Mouse (Mus musculus) CD4-positive, CD25-positive, alpha-beta regulatory T cell, adult 4 months (primary cell): ENCODE measurements around the gene Inip. TPM values are rescaled to one million over a fixed set of nuclear protein-coding genes. Genes with fewer than 3 reads are reported as not detected.

Experiments
- ATAC-seq: one replicate; pipeline ENCODE4 v1.8.0; 2017
- polyA plus RNA-seq, 2 experiments: library from polyadenylated mRNA; unstranded; fragments of 100-300 nt; shearing (Covaris generic); gene quantifications; one replicate each; pipeline ENCODE4 v1.2.1; 2017

Gene Inip
- polyA plus RNA-seq, 2 experiments from 2014 or later = 49.6 to 49.7 TPM

GRCm38 (mm10) chr4:59807521-59807920 lies 6.1 kb upstream of the Inip start:
- no peak for ATAC-seq

DNA sequence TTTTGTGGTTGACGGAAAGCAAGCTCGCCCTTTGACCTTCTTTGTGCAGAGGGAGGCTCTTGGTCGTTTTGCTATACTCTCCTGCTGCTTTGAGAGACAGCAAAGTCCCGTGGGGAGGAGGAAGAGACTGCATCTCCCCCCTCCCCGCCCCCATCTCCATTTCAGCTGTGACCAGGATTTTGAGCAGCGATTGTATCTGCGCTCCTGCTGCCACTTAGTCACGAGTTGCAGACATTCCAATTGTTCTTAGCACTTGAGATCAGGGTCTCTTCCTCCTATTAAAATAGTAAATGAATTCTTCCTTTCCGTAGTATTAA lies 5.4 kb upstream of the Inip start:
- ATAC-seq = no peak

DNA sequence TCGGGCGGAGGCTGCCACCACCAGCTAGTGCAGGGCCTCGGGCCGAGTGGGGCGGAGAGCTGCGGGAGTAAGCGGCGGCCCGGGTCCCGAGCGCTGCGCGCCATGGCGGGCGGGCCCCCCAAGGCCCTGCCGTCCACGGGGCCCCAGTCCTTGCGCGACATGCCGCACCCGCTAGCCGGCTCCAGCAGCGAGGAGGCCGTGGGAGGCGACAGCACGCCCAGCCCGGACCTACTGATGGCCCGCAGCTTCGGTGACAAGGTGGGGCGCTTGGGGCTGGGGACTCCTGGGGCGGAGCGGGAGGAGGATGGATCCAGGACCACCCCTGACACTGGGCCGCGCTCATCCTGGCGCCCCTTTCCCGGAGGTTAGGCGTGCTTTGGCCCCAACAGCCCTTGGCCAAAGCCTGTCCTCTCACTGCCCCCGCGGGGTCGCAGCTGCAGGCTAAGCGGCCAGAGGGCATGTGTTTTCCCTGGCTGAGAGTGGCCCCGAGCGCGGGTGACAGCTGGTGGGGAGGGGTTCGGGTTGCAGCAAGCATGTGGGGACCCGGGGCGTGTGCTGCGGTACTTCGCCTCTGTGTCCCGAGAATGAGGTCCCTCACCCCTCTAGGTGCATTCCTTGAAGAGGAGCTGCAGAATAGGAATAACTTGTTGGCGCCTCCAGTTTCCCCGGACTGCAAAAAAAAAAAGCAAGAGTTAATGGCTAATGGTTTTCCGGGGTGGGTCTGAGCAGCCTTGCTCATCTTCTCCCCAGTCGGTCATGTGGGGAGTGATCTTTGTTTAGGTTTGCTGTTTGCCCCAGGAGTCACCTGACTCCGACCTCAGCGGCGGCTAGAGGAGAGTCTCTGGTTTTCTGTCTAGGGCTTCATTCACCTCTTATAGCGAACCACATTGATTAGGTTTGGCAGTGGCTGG lies 4.8 kb upstream of the Inip start:
- peak; percentile 44 for ATAC-seq

DNA sequence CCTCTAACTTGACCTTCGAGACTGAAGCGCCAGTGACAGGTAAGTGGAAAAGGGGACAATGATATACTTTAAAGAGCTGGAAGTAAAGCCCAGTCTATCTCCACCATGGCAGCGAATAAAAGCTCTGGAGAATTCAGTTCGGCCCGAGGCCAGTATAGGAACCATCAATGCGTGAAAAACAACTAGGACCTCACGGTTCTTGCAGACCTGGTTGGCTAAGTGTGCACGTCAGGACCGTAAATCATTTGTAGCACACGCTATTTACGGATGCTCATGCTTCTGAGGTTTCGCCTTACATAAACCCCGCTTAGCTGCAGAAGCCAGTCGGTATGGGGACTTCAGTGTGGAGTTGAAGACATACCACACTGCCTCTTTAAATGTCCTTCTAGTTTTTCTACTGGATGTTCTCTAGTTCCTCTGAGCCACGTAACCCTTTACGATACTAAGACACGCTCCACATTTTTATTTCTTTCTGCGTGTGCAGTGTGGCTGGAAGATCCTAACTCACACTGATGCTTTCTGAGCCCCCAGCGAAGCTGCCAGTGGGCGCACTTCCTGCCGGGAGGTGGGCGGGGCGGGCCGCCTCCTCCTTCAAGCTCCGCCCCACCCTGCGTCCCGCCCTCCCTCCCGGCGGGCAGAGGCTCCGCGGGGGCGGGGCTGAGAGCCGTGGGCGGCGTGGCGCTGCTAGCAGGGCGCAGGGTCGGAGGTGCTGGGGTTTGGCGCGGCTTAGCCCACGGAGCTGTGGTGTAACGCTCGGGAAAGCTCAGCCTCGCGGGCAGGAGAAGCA lies 4.0 kb upstream of the Inip start, which contains the start of gene Snx30:
TSS of gene Snx30 (plus strand) at position 660 of the 787 bp plus-strand sequence.
- peak; percentile 75 for ATAC-seq

DNA sequence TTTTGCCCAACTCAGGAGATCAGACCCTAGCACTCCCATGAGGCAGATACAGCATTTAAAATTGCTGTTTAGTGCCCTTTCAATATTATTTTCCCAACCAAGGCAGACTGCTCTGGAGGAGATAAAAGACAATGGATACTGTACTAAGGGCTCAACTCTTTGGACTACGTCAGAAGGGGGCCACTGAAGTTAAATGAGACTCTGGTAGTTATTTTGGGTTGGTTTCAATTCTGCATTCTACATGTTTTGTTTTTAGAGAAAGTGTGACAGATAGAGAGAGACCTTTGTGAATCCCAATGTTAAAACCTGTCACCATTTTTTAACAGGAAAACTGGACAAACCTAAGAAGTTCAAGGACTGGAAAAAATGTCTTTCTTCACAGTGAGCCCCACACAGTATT lies 3.4 kb upstream of the Inip start:
- no peak for ATAC-seq

GRCm38 (mm10) chr4:59803358-59803757 lies 2.0 kb upstream of the Inip start:
- peak; percentile 24 for ATAC-seq

DNA sequence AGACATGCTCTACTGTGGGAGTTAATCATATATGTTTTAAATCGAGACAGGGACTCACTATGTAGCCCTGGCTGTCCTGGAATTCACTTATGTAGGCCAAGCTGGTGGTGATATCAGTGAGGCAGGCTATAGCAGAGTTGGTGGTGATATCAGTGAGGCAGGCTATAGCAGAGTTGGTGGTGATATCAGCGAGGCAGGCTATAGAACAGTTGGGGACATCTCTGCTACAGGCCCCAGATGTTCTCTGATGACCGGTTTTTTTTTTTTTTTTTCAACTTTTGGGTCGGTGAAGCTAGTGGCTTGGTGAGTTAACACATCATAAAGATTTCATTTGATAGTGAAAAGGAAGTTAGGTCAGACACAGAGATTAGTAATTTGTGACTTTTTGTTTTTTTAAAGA lies 1.4 kb upstream of the Inip start:
- ATAC-seq = no peak

- no peak for ATAC-seq
These were observed 718 bp upstream of the Inip start for GRCm38 (mm10) chr4:59802107-59802506.

DNA sequence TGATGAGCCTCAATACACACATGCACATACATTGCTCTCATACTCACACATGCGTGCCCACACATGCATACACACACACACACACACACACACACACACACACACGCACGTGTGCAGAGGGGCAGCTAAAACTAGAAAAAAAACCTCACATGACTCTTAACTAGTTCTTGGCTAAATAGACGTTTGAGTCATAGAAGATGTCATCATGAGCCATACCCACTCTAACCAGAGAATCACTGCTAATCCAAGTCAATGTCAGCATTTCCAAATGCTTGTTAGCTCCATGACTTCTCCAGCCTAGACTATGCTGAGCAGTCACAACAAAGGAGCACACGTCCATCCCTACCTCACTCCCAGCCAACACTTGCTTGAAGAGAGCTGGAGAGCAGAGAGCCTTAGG lies 1.2 kb downstream of the Inip start:
- no peak for ATAC-seq

GRCm38 (mm10) chr4:59795788-59796455 lies 5.5 kb downstream of the Inip start:
- no peak for ATAC-seq

- no peak for ATAC-seq
These were observed 7.3 kb downstream of the Inip start for GRCm38 (mm10) chr4:59794116-59794515.

DNA sequence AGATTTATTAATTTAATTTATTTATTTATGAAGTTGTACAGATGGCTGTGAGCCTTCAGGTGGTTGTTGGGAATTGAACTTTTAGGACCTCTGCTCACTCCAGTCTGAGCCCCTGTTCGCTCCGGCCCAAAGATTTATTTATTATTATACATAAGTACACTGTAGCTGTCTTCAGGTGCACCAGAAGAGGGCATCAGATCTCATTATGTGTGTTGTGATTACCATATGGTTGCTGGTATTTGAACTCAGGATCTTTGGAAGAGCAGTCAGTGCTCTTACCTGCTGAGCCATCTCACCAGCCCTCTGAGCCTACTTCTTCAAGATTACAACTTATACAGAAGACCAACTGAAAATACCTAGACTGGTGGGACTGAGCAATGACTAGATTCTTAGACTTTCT lies 7.8 kb downstream of the Inip start:
- peak; percentile 43 for ATAC-seq

- no peak for ATAC-seq
These were observed 12.4 kb downstream of the Inip start for GRCm38 (mm10) chr4:59789015-59789414.

- ATAC-seq = no peak
These were observed 14.3 kb downstream of the Inip start for GRCm38 (mm10) chr4:59787126-59787525.

DNA sequence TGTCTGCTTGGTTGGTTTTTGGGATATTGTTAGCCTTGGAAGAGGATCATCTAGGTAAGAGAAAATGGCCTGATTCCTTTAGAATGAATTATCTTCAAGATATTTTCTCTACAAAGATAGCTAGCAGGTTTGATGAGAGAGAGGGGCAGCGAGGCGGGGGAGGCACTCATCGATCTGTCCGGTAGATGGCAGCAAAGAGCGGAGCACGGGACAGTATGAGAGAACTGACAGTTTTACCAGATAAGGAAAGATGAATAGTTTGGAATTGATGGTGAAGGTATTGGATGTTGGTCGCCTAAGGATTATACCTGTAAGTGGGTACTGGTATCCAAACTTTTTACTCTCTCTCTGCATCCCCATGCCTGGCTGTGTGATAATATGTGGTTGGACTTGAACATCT lies 14.7 kb downstream of the Inip start:
- peak; percentile 27 for ATAC-seq

GRCm38 (mm10) chr4:59785412-59785811 lies 16.0 kb downstream of the Inip start:
- ATAC-seq = no peak

DNA sequence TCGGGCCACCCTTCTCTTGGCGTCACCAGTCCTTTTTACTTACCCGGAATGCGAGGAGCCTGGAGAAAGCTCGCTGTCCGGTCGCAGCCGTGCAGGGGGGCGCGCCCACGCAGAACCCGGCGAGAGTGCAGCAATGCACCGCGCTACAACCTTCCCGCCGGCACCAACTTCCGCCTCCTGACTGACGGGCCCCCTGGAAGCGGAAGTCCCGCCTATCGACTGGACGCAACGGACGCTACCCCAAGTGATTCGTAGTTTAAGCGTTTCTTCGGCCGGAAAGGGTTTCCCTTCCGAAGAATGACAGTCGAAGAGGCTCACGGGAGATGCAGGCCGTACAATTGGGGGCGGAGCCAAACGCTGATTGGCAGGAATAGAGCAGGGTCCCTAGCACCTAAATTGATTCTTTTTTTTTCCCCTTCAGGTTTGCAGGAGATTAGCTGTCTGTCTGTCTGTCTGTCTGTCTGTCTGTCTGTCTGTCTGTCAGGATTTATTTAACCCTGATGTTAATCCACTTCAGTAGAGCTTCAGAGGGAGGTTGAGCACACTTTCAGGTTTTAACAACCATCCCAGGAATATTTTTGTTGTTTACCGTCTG lies 17.6 kb downstream of the Inip start:
- ATAC-seq = peak; percentile 97

- peak; percentile 27 for ATAC-seq
These were observed 18.3 kb downstream of the Inip start for GRCm38 (mm10) chr4:59782853-59783684.

GRCm38 (mm10) chr4:59780568-59780967 lies 20.8 kb downstream of the Inip start:
- no peak for ATAC-seq

- ATAC-seq = no peak
These were observed 23.6 kb downstream of the Inip start for GRCm38 (mm10) chr4:59777828-59778227.

GRCm38 (mm10) chr4:59772171-59772879 lies 29.1 kb downstream of the Inip start:
- ATAC-seq = no peak
